Mouse (Mus musculus) lung, postnatal 0 days (tissue): ENCODE measurements at regions not wholly inside any gene's neighbourhood (a gene's known extent, or its start where the extent isn't known, plus 50 kb on each side); places are given as distances from the start of the nearest gene placed in this dataset.

Experiments
- ATAC-seq: fragments of 200-750 bp; cut with Nextera tagmentation; 2 replicates; pipeline ENCODE4 v1.8.0; 2017; ENCODE audit warnings: moderate library complexity
- DNase-seq: peaks from one replicate; pipeline ENCODE4 v3.0.0-alpha.2; 2016; ENCODE audit warnings: low spot score
- H3K27ac ChIP-seq: fragments of 300-500 bp; sonication (generic); 2 replicates; pipeline ENCODE4 v1.5.1; 2014; ENCODE audit warnings: antibody characterized with exemption, mild to moderate bottlenecking, low read length, mixed read lengths
- H3K27me3 ChIP-seq: fragments of 300-500 bp; sonication (generic); replicated peaks from 2 replicates; pipeline ENCODE4 v1.6.1; 2014; ENCODE audit warnings: low read length, mixed read lengths; ENCODE audit not compliant: insufficient read depth
- H3K36me3 ChIP-seq: fragments of 300-500 bp; sonication (generic); 2 replicates; pipeline ENCODE4 v1.6.1; 2014; ENCODE audit warnings: low read length, mixed read lengths; ENCODE audit not compliant: insufficient read depth
- H3K4me1 ChIP-seq: fragments of 300-500 bp; sonication (generic); 2 replicates; pipeline ENCODE4 v1.6.1; 2014; ENCODE audit warnings: antibody characterized with exemption, low read depth, low read length, mixed read lengths; ENCODE audit not compliant: insufficient read depth
- H3K4me2 ChIP-seq: fragments of 300-500 bp; sonication (generic); replicated peaks from 2 replicates; pipeline ENCODE4 v1.6.1; 2014; ENCODE audit warnings: low read depth, mild to moderate bottlenecking, low read length, moderate library complexity, mixed read lengths
- H3K4me3 ChIP-seq: fragments of 300-500 bp; sonication (generic); 2 replicates; pipeline ENCODE4 v1.5.1; 2014; ENCODE audit warnings: low read depth, low read length
- H3K9ac ChIP-seq: fragments of 300-500 bp; sonication (generic); replicated peaks from 2 replicates; pipeline ENCODE4 v1.6.1; 2014; ENCODE audit warnings: low read depth, mild to moderate bottlenecking
- H3K9me3 ChIP-seq: fragments of 300-500 bp; sonication (generic); 2 replicates; pipeline ENCODE4 v1.6.1; 2016; ENCODE audit warnings: low read length, mixed read lengths
- CTCF ChIP-seq: IDR thresholded peaks from 2 replicates; pipeline ENCODE4 v1.5.1; 2016; ENCODE audit warnings: antibody characterized with exemption, mild to moderate bottlenecking
- EP300 ChIP-seq: IDR thresholded peaks from 2 replicates; pipeline ENCODE4 v1.6.1; 2016; ENCODE audit warnings: antibody characterized with exemption, mild to moderate bottlenecking, control low read depth
- WGBS: fragments of 180-500 bp; shearing (Covaris S2); extraction: QIAGEN DNeasy Blood & Tissue Kit; methylation state at CpG from one replicate; pipeline ENCODE4 v1.1.7; 2014; 5-methylcytosine and 5-hydroxymethylcytosine counted together

- DNase-seq (no peak), ATAC-seq (no peak)
- 63% methylated on average over 6 of the region's 6 CpGs for WGBS
- Histone ChIP-seq H3K27ac (no peak overlapping the region), H3K4me3 (no peak overlapping the region), H3K27me3 (no peaks in the 10 kb centered on the region), H3K4me1 (no peaks in the 10 kb centered on the region), H3K9me3 (no peaks in the 10 kb centered on the region), H3K36me3 (no peaks in the 10 kb centered on the region), H3K9ac (no peak overlapping the region), H3K4me2 (no peak overlapping the region)
- TF ChIP-seq EP300 (no peak), CTCF (no peak)
Observed at GRCm38 (mm10) chr13:72977213-72977612, 283.1 kb upstream of the Irx4 start.

GRCm38 (mm10) chr13:72977971-72978370 lies 282.3 kb upstream of the Irx4 start:
- Histone ChIP-seq H3K4me2 (no peak overlapping the region), H3K4me3 (no peak overlapping the region), H3K27me3 (no peaks in the 10 kb centered on the region), H3K36me3 (no peaks in the 10 kb centered on the region), H3K9ac (no peak overlapping the region), H3K4me1 (no peaks in the 10 kb centered on the region), H3K9me3 (no peaks in the 10 kb centered on the region), H3K27ac (no peak overlapping the region)
- WGBS: 56% methylated on average over 3 of the region's 3 CpGs
- TF ChIP-seq EP300 (no peak), CTCF (no peak)
- ATAC-seq: no peak
- DNase-seq: no peak

DNA sequence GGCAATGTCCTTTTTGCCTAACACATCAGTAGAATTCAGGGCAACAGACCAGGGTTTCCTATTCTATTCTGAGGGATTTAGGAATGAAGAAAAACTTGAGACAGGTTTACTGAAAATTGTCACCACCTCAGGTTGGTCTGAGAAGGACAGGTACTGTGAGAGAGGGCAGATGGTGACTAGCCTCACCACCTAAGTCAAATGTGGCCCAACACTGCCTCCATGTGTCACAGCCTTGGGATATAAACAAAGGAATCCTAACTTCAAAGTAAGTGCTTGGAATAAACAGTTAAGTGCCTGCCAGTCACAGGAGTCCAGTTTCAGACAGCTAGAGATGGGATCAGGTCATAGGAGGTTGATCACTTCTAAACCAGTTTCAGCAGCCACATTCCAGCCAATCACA lies 281.3 kb upstream of the Irx4 start:
- no peak overlapping the region for H3K4me2 ChIP-seq
- ATAC-seq: no peak
- no peaks in the 10 kb centered on the region for H3K9me3 ChIP-seq
- H3K36me3 ChIP-seq: no peaks in the 10 kb centered on the region
- H3K9ac ChIP-seq: no peak overlapping the region
- H3K27ac ChIP-seq: no peak overlapping the region
- no peak overlapping the region for H3K4me3 ChIP-seq
- no peak for TF ChIP-seq EP300
- TF ChIP-seq CTCF: no peak; the same call in 1 of the 2 replicates
- H3K27me3 ChIP-seq: no peaks in the 10 kb centered on the region
- no peaks in the 10 kb centered on the region for H3K4me1 ChIP-seq
- DNase-seq: no peak

DNA sequence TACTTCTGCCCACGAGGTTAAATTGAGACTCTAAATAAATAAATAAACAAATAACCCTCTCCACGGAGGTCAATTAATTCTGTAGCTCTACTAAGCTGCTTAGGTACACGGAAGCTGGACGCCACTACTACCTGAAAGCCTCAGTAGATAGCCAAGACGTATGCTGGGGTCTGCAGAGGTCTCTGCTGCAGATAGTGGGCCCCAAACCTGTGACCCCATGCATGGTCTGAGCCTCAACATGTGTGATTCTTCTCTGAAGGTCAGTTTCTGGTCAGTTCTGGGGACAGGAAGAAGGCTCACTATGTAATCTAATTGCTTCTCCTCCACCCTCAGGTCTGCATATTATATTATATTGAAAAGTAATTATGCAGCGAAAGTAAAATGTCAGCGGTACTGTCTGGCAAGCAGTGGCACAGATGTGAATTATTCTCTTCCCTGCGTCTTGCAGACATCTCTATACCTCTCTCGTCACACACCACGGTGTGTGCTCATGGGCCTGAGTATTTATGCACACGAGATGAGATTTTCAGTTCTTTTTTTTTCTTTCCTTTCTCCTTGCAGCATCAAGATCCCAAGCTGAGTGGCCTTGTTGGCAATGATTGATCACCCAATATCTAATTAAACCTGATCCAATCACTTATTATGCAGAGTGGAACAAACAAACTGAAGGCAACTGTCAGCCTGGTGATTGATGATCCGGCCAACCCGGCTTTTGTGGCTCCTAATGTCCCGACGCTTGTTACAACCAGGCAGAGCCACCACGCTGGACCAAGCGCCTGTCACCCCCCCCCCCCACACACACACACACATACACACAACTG lies 267.5 kb upstream of the Irx4 start:
- no peak overlapping the region for H3K27ac ChIP-seq
- H3K36me3 ChIP-seq: no peaks in the 10 kb centered on the region
- no peaks in the 10 kb centered on the region for H3K9me3 ChIP-seq
- H3K4me3 ChIP-seq: no peak overlapping the region
- no peaks in the 10 kb centered on the region for H3K27me3 ChIP-seq
- H3K4me1 ChIP-seq: no peaks in the 10 kb centered on the region
- TF ChIP-seq CTCF (no peak), EP300 (no peak)
- DNase-seq (no peak), ATAC-seq (no peak)
- WGBS: 29% methylated on average over 17 of the region's 17 CpGs
- H3K9ac ChIP-seq: no peak overlapping the region
- H3K4me2 ChIP-seq: no peak overlapping the region

DNA sequence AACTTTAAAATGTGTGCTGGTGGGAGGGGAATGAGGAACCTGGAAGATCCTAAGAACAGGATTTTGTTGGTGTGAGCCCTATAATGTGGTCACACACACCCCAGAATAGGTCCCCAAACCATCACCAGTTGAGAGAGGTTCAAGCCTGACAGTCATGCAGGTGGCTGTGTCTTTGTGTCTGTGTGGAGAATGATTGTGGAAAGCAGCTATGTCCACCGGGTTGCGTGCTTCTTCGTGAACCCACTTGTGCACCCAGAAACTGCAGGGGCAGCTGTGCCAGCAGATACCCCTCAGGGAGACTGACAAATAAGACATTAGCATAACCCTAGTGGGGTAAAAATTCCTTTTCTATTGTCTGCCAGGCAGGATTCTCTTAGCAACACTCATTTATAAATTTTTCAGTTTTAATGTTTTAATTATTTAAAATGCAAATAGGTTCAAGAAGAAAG lies 266.8 kb upstream of the Irx4 start:
- Histone ChIP-seq H3K9me3 (no peaks in the 10 kb centered on the region), H3K27me3 (no peaks in the 10 kb centered on the region), H3K4me2 (no peak overlapping the region), H3K36me3 (no peaks in the 10 kb centered on the region), H3K27ac (no peak overlapping the region), H3K4me3 (no peak overlapping the region), H3K4me1 (no peaks in the 10 kb centered on the region), H3K9ac (no peak overlapping the region)
- WGBS: 73% methylated on average over 3 of the region's 3 CpGs
- TF ChIP-seq CTCF: no peak
- TF ChIP-seq EP300: no peak
- ATAC-seq (no peak), DNase-seq (no peak)

- Histone ChIP-seq H3K27me3 (no peaks in the 10 kb centered on the region), H3K4me2 (no peak overlapping the region), H3K4me1 (no peaks in the 10 kb centered on the region), H3K36me3 (no peaks in the 10 kb centered on the region), H3K27ac (no peak overlapping the region), H3K9ac (no peak overlapping the region), H3K9me3 (no peaks in the 10 kb centered on the region), H3K4me3 (no peak overlapping the region)
- no peak for ATAC-seq
- DNase-seq: no peak
- no peak for TF ChIP-seq CTCF
Observed at GRCm38 (mm10) chr13:72994538-72994937, 265.7 kb upstream of the Irx4 start.
